14 mouse cellular contexts compared by ENCODE assay signal in genomic region chr9:30758121-30758520, GRCm38 (mm10).
A peak's percentile ranks its signal among the peaks of the same experiment; 100 is the strongest.
DNase-seq lines count a peak whose midpoint lies in the region; ATAC-seq lines count a peak whose summit lies in the region.
"Had no signal": no experiment of that assay in that cellular context is flagged by ENCODE, and none has a peak within 500 bp of the region (broad histone marks: within the 10 kb centered on the region; RNA-seq: fewer than 3 reads in every experiment).

No protein-coding gene starts in this region.

- DNase-seq in adrenal gland, adult 8-10 months, result peak; percentile 14
- no peak for DNase-seq in adrenal gland, adult 18-20 months (ENCODE audit: low spot score in 2 of 2)
- peak; percentile 95 for DNase-seq in heart, adult 11 months
- no peak for DNase-seq in heart, postnatal 10 days
- DNase-seq in 3134 (ENCODE audit: extremely low read depth, insufficient read length, low spot score), result peak; percentile 20
- peak; percentile 56 for DNase-seq in fibroblast of lung, adult 2 months (ENCODE audit: low read depth)
- DNase-seq in thymus, postnatal 14 days, result no peak
- DNase-seq: cerebellum, adult 11-12 months; cerebellum, adult 9-10 months; cerebellum, postnatal 25 days; kidney, adult 2 months had no signal

- intact Hi-C loops in heart, postnatal 10 days (cut with DNase I), result no loop called here

- ATAC-seq in megakaryocyte, adult 5-6 weeks (ENCODE audit: poor library complexity, severe bottlenecking), result no peak
- ATAC-seq: forebrain, embryonic 16.5 days; intestine, embryonic 15.5 days had no signal

Comparison
In these comparisons a context has a peak if more than half of its experiments do, and no peak if none do; other contexts are left out.
1. DNase-seq: peak in adrenal gland, adult 8-10 months (single experiment), heart, adult 11 months (single experiment), 3134 (single experiment) and fibroblast of lung, adult 2 months (single experiment); none in adrenal gland, adult 18-20 months (0 of 2), heart, postnatal 10 days (0 of 2) and thymus, postnatal 14 days (single experiment).